Mouse (Mus musculus): ENCODE results near the gene Gm10799.
A peak's percentile ranks its signal among the peaks of the same experiment; 100 is the strongest.
"Not testable (repeated sequence)": the region's sequence is repeated elsewhere in the genome, so short reads cannot be mapped to it uniquely, and the experiment has no call there.

DNA sequence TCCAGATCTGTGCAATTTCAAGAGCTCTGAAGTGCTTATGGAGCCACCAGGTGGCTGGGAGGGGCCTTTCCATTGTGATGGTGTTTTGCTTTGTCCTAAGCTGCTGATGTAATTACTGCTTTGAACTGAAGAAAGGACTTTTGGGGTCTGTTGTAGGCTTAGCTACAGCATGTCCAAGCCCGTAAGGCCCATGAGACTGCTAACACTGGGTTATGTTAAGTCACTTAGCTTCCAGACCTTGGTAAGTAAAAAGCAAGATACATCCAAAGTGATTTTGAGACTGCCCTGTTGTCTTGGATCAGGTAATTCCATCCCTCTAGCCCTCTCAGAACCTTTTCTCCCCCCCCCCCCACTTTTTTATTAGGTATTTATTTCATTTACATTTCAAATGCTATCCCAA lies 28.4 kb upstream of the Gm10799 start:
- TF ChIP-seq EP300 (IDR thresholded peaks at IDR 0.05; ENCODE audit: low read depth) = not testable (repeated sequence)
- TF ChIP-seq CTCF (IDR thresholded peaks at IDR 0.05; ENCODE audit: low read depth) = peak; percentile 23; the same call in 1 of the 2 replicates

Measured in liver, embryonic 14.5 days (tissue).